In genomic region chr7:25711731-25712197, GRCm38 (mm10) we compare ENCODE assay signal across 8 mouse cellular contexts. TPM values are rescaled to one million over a fixed set of nuclear protein-coding genes. Genes with fewer than 3 reads are reported as not detected.
DNase-seq lines count a peak whose midpoint lies in the region; ATAC-seq lines count a peak whose summit lies in the region.

No protein-coding gene starts in this region.

- peak overlapping the region; percentile 19; the same call in 1 of the 2 replicates for H3K4me2 ChIP-seq in embryonic facial prominence, embryonic 11.5 days (ENCODE audit: low read depth, low read length)

- 6% methylated on average over 7 of the region's 7 CpGs for WGBS in embryonic facial prominence, embryonic 11.5 days

- DNase-seq in cerebellum, adult 11 months: peak; percentile 56
- peak; percentile 99 for DNase-seq in Muller cell, postnatal 12 days (ENCODE audit: inconsistent ontology term)
- DNase-seq in embryonic facial prominence, embryonic 11.5 days (ENCODE audit: low spot score): peak; percentile 70
- peak; percentile 61 to 69 for DNase-seq in heart, postnatal 36 days
- DNase-seq in urinary bladder, postnatal 36 days (ENCODE audit: low spot score in 2 of 2): peak; percentile 77 to 82
- no peak for DNase-seq in layer of hippocampus, postnatal 10 days (ENCODE audit: low spot score in 2 of 2)

- H3K36me3 ChIP-seq in embryonic facial prominence, embryonic 11.5 days (replicated peaks; ENCODE audit: control insufficient read depth, insufficient read depth, low read depth, low read length): peaks cover 18% of the 10 kb centered on the region

- no peaks in the 10 kb centered on the region for H3K27me3 ChIP-seq in embryonic facial prominence, embryonic 11.5 days (ENCODE audit: control insufficient read depth, insufficient read depth, low read length)

- H3K9me3 ChIP-seq in embryonic facial prominence, embryonic 11.5 days (replicated peaks; ENCODE audit: control insufficient read depth, low read length): no peaks in the 10 kb centered on the region

- intact Hi-C loops in heart, postnatal 36 days (cut with DNase I): loop anchor here (1.0 kb wide), 1 partner anchor 12 kb away; no protein-coding TSS in a partner anchor

- peaks cover 20% of the 10 kb centered on the region for H3K4me1 ChIP-seq in embryonic facial prominence, embryonic 11.5 days (ENCODE audit: control insufficient read depth, insufficient read depth, low read length)

- H3K9ac ChIP-seq in embryonic facial prominence, embryonic 11.5 days (replicated peaks; ENCODE audit: low read length): peak overlapping the region; percentile 37; the same call in 1 of the 2 replicates

- H3K27ac ChIP-seq in embryonic facial prominence, embryonic 11.5 days (replicated peaks; ENCODE audit: low read depth, low read length): 0 out of 2 replicates have a peak overlapping the region, but pooled peaks have one; percentile 35

- ATAC-seq in cerebellum, adult (ENCODE audit: insufficient number of reproducible peaks, low FRiP score, low TSS enrichment): no peak
- ATAC-seq in embryonic facial prominence, embryonic 11.5 days (replicated peaks; ENCODE audit: insufficient number of reproducible peaks, low FRiP score, low TSS enrichment, low read depth): peak; percentile 60
- ATAC-seq in megakaryocyte, adult 5-6 weeks (ENCODE audit: poor library complexity, severe bottlenecking): peak; percentile 36

- no peak overlapping the region for H3K4me3 ChIP-seq in embryonic facial prominence, embryonic 11.5 days (ENCODE audit: low read depth, low read length)

RNA-seq across cellular contexts. Expression of gene Ccdc97, which starts 7.1 kb away (rescaled TPM):
- 23.2 and 24.8 TPM in 2 replicates for polyA plus RNA-seq in embryonic facial prominence, embryonic 11.5 days (2014; fragmentation: Nextera tagmentation; extraction: Ambion mirVana)
- total RNA-seq in heart, postnatal 36 days (2021): 10 to 100 TPM; 55.0 to 55.8 TPM
- total RNA-seq in megakaryocyte, adult 5-6 weeks (2015): 30.5 and 30.9 TPM in 2 replicates
- 18.3 and 22.9 TPM in 2 replicates for total RNA-seq in megakaryocyte, adult 5-6 weeks (2017)
- total RNA-seq in layer of hippocampus, postnatal 10 days (2021): 10 to 100 TPM; 44.4 to 45.8 TPM

RNA-seq across cellular contexts. Expression of gene Tgfb1, which starts 25.0 kb away (rescaled TPM):
- polyA plus RNA-seq in embryonic facial prominence, embryonic 11.5 days (2014; fragmentation: Nextera tagmentation; extraction: Ambion mirVana): 1.1 and 1.5 TPM in 2 replicates
- total RNA-seq in heart, postnatal 36 days (2021): 10 to 100 TPM; 23.8 to 27.0 TPM
- 281 and 286 TPM in 2 replicates for total RNA-seq in megakaryocyte, adult 5-6 weeks (2015)
- total RNA-seq in megakaryocyte, adult 5-6 weeks (2017): 42.2 and 47.4 TPM in 2 replicates
- 10 to 100 TPM; 11.0 to 12.9 TPM for total RNA-seq in layer of hippocampus, postnatal 10 days (2021)

RNA-seq across cellular contexts. Expression of gene B9d2, which starts 31.2 kb away (rescaled TPM):
- polyA plus RNA-seq in embryonic facial prominence, embryonic 11.5 days (2014; fragmentation: Nextera tagmentation; extraction: Ambion mirVana): 29.4 and 29.7 TPM in 2 replicates
- total RNA-seq in heart, postnatal 36 days (2021): 10 to 100 TPM; 10.2 to 10.8 TPM
- 24.8 and 32.0 TPM in 2 replicates for total RNA-seq in megakaryocyte, adult 5-6 weeks (2015)
- 26.7 and 44.6 TPM in 2 replicates for total RNA-seq in megakaryocyte, adult 5-6 weeks (2017)
- 10 to 100 TPM; 26.6 to 29.8 TPM for total RNA-seq in layer of hippocampus, postnatal 10 days (2021)

RNA-seq across cellular contexts. Expression of gene Tmem91, which starts 36.8 kb away (rescaled TPM):
- polyA plus RNA-seq in embryonic facial prominence, embryonic 11.5 days (2014; fragmentation: Nextera tagmentation; extraction: Ambion mirVana): 0.70 and 1.0 TPM in 2 replicates
- not detected for total RNA-seq in heart, postnatal 36 days (2021)
- 0.68 and 0.91 TPM in 2 replicates for total RNA-seq in megakaryocyte, adult 5-6 weeks (2015)
- not detected in 2 replicates for total RNA-seq in megakaryocyte, adult 5-6 weeks (2017)
- total RNA-seq in layer of hippocampus, postnatal 10 days (2021): 10 to 100 TPM; 37.2 to 46.4 TPM

RNA-seq across cellular contexts. Expression of gene Hnrnpul1, which starts 42.8 kb away (rescaled TPM):
- polyA plus RNA-seq in embryonic facial prominence, embryonic 11.5 days (2014; fragmentation: Nextera tagmentation; extraction: Ambion mirVana): 73.3 and 76.8 TPM in 2 replicates
- 10 to 100 TPM; 78.4 to 82.7 TPM for total RNA-seq in heart, postnatal 36 days (2021)
- total RNA-seq in megakaryocyte, adult 5-6 weeks (2015): 134 and 143 TPM in 2 replicates
- 121 and 148 TPM in 2 replicates for total RNA-seq in megakaryocyte, adult 5-6 weeks (2017)
- total RNA-seq in layer of hippocampus, postnatal 10 days (2021): 100 to 1,000 TPM; 122 to 129 TPM

Comparison
In these comparisons a context has a peak if more than half of its experiments do, and no peak if none do; other contexts are left out.
1. DNase-seq: peak in cerebellum, adult 11 months (single experiment), Muller cell, postnatal 12 days (single experiment), embryonic facial prominence, embryonic 11.5 days (single experiment), heart, postnatal 36 days (2 of 2) and urinary bladder, postnatal 36 days (2 of 2); none in layer of hippocampus, postnatal 10 days (0 of 2).